Comparison of ENCODE assay signal across 8 mouse cellular contexts in genomic region chr15:32779274-32779615, GRCm38 (mm10).
DNase-seq lines count a peak whose midpoint lies in the region; ATAC-seq and TF ChIP-seq lines count a peak whose summit lies in the region.
"Not testable (repeated sequence)": the region's sequence is repeated elsewhere in the genome, so short reads cannot be mapped to it uniquely, and the experiment has no call there.

No protein-coding gene starts in this region.

- H3K9me3 ChIP-seq in forebrain, embryonic 11.5 days (ENCODE audit: control insufficient read depth, low read length); heart, embryonic 13.5 days; hindbrain, embryonic 16.5 days (ENCODE audit: control insufficient read depth, low read length); liver, embryonic 15.5 days (replicated peaks); midbrain, embryonic 13.5 days: not testable (repeated sequence)

- DNase-seq in forebrain, embryonic 11.5 days (ENCODE audit: low spot score); layer of hippocampus, adult 2 months (ENCODE audit: low spot score in 2 of 2): not testable (repeated sequence)

- not testable (repeated sequence) for H3K27me3 ChIP-seq in forebrain, embryonic 11.5 days (ENCODE audit: control insufficient read depth, insufficient read depth, low read length); heart, embryonic 13.5 days (replicated peaks); hindbrain, embryonic 16.5 days (replicated peaks; ENCODE audit: control insufficient read depth, insufficient read depth, low read length); liver, embryonic 15.5 days; midbrain, embryonic 13.5 days; small intestine, adult 2 months (ENCODE audit: control insufficient read depth, insufficient read depth, low read length)

- not testable (repeated sequence) for H3K36me3 ChIP-seq in forebrain, embryonic 11.5 days (ENCODE audit: control insufficient read depth, insufficient read depth, low read length); heart, embryonic 13.5 days; hindbrain, embryonic 16.5 days (ENCODE audit: control insufficient read depth, insufficient read depth, low read length); liver, embryonic 15.5 days (replicated peaks); midbrain, embryonic 13.5 days; small intestine, adult 2 months (ENCODE audit: control insufficient read depth, insufficient read depth, low read length)

- peak overlapping the region; percentile 61 for H3K4me3 ChIP-seq in brown adipose tissue, adult 24 weeks (ENCODE audit: insufficient read depth, low read depth, low read length)
- peak overlapping the region; percentile 51 for H3K4me3 ChIP-seq in forebrain, embryonic 11.5 days (ENCODE audit: low read depth, low read length)
- H3K4me3 ChIP-seq in heart, embryonic 13.5 days: peak overlapping the region; percentile 66
- peak overlapping the region; percentile 50 for H3K4me3 ChIP-seq in hindbrain, embryonic 16.5 days (ENCODE audit: low read length)
- peak overlapping the region; percentile 65 for H3K4me3 ChIP-seq in layer of hippocampus, adult 2 months
- H3K4me3 ChIP-seq in liver, embryonic 15.5 days (replicated peaks): peak overlapping the region; percentile 39
- peak overlapping the region; percentile 58 for H3K4me3 ChIP-seq in midbrain, embryonic 13.5 days (replicated peaks)
- H3K4me3 ChIP-seq in small intestine, adult 2 months (ENCODE audit: low read depth, low read length): peak overlapping the region; percentile 67

- peak overlapping the region; percentile 79 for H3K4me2 ChIP-seq in forebrain, embryonic 11.5 days (ENCODE audit: low read depth, low read length, severe bottlenecking)
- H3K4me2 ChIP-seq in heart, embryonic 13.5 days: peak overlapping the region; percentile 77
- H3K4me2 ChIP-seq in hindbrain, embryonic 16.5 days (ENCODE audit: low read length): peak overlapping the region; percentile 77
- H3K4me2 ChIP-seq in liver, embryonic 15.5 days: peak overlapping the region; percentile 51
- H3K4me2 ChIP-seq in midbrain, embryonic 13.5 days (replicated peaks): peak overlapping the region; percentile 82

- 8% methylated on average over 11 of the region's 11 CpGs for WGBS in forebrain, embryonic 11.5 days
- 4% methylated on average over 11 of the region's 11 CpGs for WGBS in heart, embryonic 13.5 days
- 8% methylated on average over 11 of the region's 11 CpGs for WGBS in hindbrain, embryonic 16.5 days
- WGBS in liver, embryonic 15.5 days (ENCODE audit: insufficient replicate concordance): 8% methylated on average over 11 of the region's 11 CpGs
- 5% methylated on average over 11 of the region's 11 CpGs for WGBS in midbrain, embryonic 13.5 days
- WGBS in small intestine, adult 2 months: 13% methylated on average over 11 of the region's 11 CpGs

- TF ChIP-seq CTCF in layer of hippocampus, adult 2 months (conservative IDR thresholded peaks at IDR 0.05); small intestine, adult 2 months (IDR thresholded peaks at IDR 0.05; ENCODE audit: extremely low read depth, insufficient read length, insufficient replicate concordance, low read depth, low read length): not testable (repeated sequence)

- H3K9ac ChIP-seq in forebrain, embryonic 11.5 days (ENCODE audit: low read length): peak overlapping the region; percentile 67
- peak overlapping the region; percentile 82 for H3K9ac ChIP-seq in heart, embryonic 13.5 days
- peak overlapping the region; percentile 65 for H3K9ac ChIP-seq in hindbrain, embryonic 16.5 days (ENCODE audit: low read depth, low read length)
- H3K9ac ChIP-seq in liver, embryonic 15.5 days: not testable (repeated sequence)
- H3K9ac ChIP-seq in midbrain, embryonic 13.5 days (replicated peaks): peak overlapping the region; percentile 69

- not testable (repeated sequence) for TF ChIP-seq POLR2A in small intestine, adult 2 months (IDR thresholded peaks at IDR 0.05; ENCODE audit: low read depth, low read length)

- peak; percentile 19 for ATAC-seq in forebrain, embryonic 11.5 days (replicated peaks; ENCODE audit: low FRiP score)
- not testable (repeated sequence) for ATAC-seq in heart, embryonic 13.5 days (ENCODE audit: extremely low read depth, insufficient number of reproducible peaks, low FRiP score, low TSS enrichment); liver, embryonic 15.5 days (ENCODE audit: insufficient read depth)
- ATAC-seq in hindbrain, embryonic 16.5 days: peak; percentile 21; the same call in 1 of the 2 replicates
- peak; percentile 59 for ATAC-seq in midbrain, embryonic 13.5 days

- H3K27ac ChIP-seq in brown adipose tissue, adult 24 weeks (replicated peaks; ENCODE audit: low read depth, low read length); forebrain, embryonic 11.5 days (ENCODE audit: low read depth, low read length); liver, embryonic 15.5 days (replicated peaks); small intestine, adult 2 months (ENCODE audit: insufficient read depth, low read depth, low read length): not testable (repeated sequence)
- peak overlapping the region; percentile 77 for H3K27ac ChIP-seq in heart, embryonic 13.5 days (replicated peaks)
- peak overlapping the region; percentile 69 for H3K27ac ChIP-seq in hindbrain, embryonic 16.5 days (ENCODE audit: low read depth, low read length)
- peak overlapping the region; percentile 87 for H3K27ac ChIP-seq in layer of hippocampus, adult 2 months
- peak overlapping the region; percentile 39; the same call in 1 of the 2 replicates for H3K27ac ChIP-seq in midbrain, embryonic 13.5 days

- H3K4me1 ChIP-seq in brown adipose tissue, adult 24 weeks (ENCODE audit: control insufficient read depth, insufficient read depth, insufficient read length, low read length); forebrain, embryonic 11.5 days (replicated peaks; ENCODE audit: control insufficient read depth, insufficient read depth, low read length); heart, embryonic 13.5 days; hindbrain, embryonic 16.5 days (ENCODE audit: control insufficient read depth, insufficient read depth, low read depth, low read length); liver, embryonic 15.5 days (replicated peaks); midbrain, embryonic 13.5 days (replicated peaks); small intestine, adult 2 months (ENCODE audit: control insufficient read depth, insufficient read depth, insufficient read length, low read length): not testable (repeated sequence)
